Mouse (Mus musculus): ENCODE data around the gene Etl4.

DNA sequence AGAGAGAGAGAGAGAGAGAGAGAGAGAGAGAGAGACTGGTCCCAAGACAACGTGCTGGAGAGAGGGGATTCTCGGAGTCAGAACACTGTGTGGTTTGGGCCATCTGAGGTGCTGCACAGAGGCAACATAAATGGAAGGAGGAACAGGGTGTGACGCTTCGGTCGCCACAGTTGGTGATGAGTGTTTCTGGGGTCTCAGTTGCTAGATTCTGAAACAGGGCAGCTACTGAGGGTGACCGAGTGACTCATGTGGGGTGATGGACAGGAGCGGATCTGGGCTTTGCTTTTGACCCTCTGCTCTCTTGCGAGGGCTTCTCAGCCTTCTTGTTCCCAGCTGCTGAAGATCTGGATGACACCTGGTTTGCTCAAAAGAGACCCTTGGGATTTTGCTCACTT is 1.2 kb downstream of the Etl4 start:
- no peak for TF ChIP-seq CTCF (IDR thresholded peaks at IDR 0.05; ENCODE audit: extremely low read depth, insufficient read length, insufficient replicate concordance, low read depth, low read length)
- no peak for TF ChIP-seq POLR2A (IDR thresholded peaks at IDR 0.05; ENCODE audit: low read depth, low read length)

Data from small intestine, adult 2 months (tissue).